Mouse (Mus musculus): Measurements from ENCODE around the gene Mettl17. TPM values are rescaled to one million over a fixed set of nuclear protein-coding genes. Genes with fewer than 3 reads are reported as not detected.
A peak's percentile ranks its signal among the peaks of the same experiment; 100 is the strongest.
"Not testable (repeated sequence)": the region's sequence is repeated elsewhere in the genome, so short reads cannot be mapped to it uniquely, and the experiment has no call there.

The Mettl17 gene
- 10 to 100 TPM in 3 of 4 experiments, 1 to 10 TPM in 1; 8.6 to 14.7 (median 12.3) TPM for total RNA-seq (2022)

DNA sequence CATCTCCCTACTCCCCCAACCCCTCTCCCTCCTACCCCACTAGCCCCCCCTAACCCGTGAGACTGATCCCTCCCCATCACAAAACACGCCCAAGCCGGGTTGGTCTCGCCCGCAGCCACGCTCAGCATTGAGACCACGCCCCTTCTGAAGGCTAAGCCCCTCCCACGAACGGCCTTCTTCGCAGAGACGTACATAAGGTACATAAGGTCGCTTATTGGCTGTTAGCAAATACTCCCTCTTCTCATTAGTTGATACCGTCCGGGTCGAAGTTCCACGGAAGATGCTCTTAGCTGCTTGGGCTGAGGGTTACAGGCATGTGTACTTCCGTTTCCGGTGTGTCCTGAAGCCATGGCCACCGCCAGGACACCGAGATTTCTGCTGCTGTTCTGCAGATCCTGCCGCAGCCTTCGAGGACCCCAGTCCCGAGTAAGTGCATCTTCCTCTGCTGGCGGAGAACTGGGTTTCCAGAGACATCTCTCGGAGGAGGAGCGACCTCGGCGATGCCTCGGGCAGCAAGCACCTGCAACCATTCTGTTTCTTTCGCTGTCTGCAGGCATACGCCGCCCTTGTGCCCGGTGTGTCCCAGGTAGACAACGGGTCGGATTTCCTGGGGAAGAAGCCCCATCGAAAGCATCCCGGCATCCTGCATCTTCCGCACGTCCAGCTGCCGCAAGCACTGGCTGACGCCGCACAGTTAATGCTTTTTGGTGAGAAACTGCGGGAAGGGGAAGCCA lies at the start of gene Mettl17:
Mettl17 (plus strand) TSS at position 245 of the 734 bp plus-strand sequence.
- DNase-seq (ENCODE audit: low spot score in 2 of 2) = peak; percentile 89 to 92

DNA sequence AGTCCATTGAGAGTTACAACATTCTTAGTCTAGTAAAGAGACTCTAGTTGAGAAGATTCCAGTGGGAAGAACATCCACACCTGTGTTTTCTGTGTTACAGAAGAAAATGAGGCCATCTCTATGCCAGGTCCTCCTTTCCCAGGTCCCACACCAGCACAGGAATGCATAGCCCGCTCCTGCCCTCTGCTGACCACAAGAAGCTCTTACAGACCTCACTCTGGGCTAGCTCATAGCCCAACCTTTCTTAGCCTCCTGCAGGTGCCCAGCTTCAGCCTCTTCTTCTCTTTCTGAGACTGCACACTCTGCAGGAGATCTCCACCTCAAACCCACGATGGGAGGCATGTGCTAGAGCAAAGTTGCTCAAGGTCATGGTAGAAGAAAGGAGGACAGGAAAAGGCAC lies 46.2 kb upstream of the Mettl17 start:
- DNase-seq (ENCODE audit: low spot score in 2 of 2) = not testable (repeated sequence)

DNA sequence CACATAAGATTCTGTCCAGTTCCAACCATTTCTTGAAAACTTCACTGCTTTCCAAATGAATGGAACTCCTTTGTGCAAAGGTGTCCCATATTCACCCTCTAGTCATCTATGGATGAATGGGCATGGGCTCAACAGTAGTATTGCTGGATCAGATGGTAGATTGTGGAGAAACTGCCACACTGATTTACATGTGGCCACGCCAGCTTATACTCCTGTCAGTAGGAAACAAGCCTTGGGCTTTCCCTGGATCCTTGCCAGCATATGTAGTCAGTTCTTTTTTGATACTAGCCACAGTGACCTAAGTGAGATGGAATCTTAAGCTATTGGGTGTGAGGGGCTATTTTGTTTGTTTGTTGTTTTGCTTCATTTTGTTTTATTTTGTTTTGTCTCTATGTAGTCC lies 42.4 kb upstream of the Mettl17 start:
- no peak for DNase-seq (ENCODE audit: low spot score in 2 of 2)

DNA sequence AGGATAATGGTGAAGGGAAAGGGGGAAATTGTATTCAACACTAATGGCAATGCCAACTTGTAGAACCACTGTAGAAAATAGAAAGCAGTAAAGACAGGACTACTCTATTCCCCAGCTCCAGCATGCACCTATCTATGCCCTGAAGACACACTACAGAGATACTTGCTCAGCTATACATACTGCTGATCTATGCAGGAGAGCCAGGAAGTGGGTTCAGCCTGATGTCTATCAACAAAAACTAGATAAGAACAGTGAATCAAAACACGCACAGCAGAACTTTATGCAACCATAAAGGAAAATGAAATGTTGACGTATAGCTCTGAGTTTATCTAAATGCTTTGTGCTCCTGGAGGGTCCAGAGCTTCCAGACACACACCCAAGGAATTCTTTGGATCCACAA lies 41.9 kb upstream of the Mettl17 start:
- no peak for DNase-seq (ENCODE audit: low spot score in 2 of 2)

DNA sequence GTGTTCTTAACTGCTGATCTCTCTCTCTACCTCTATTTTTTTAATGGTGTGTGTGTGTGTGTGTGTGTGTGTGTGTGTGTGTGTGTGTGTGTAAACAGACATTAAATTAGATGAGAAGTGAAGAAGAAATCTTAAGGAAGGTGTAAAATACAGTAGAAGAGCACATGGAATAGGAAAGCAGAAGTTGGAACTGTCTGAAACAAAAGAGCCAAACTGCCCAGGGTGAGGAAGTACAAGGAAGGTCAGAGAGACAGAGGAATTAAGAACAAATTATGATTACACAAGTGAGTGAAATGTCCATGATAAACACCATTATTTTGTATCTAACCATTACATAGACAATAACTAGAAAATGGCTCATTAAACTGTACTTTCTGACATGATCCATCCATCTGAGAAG lies 40.8 kb upstream of the Mettl17 start:
- DNase-seq (ENCODE audit: low spot score in 2 of 2) = no peak

DNA sequence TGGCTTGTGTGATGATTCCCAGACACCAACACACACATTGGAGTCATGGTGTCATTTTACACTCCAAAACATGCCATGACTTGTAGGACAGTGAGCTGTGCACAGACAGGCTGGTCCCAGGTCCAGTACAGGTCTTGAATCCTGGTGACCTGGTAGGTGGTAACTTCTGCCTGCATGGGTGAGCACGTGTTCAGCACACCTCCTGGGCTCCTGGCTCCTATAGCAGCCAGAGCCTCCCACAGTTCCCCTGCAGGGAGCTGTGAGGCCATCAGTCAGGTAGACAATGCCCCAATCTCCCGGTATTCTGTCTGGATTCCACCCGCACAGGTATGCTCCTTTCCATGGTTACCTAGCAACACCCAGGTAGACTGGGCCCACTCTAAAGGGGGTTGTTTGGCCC lies 38.1 kb upstream of the Mettl17 start:
- no peak for DNase-seq (ENCODE audit: low spot score in 2 of 2)

DNA sequence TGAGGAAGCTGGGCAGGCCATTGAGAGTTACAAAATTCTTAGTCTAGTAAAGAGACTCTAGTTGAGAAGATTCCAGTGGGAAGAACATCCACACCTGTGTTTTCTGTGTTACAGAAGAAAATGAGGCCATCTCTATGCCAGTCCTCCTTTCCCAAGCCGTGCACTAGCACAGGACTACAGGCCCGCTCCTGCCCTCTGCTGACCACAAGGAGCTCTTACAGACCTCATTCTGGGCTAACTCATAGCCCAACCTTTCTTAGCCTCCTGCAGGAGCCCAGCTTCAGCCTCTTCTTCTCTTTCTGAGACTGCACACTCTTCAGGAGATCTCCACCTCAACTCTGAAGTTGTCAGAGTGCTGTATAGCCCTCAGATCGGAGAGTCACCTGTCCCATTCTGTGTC lies 33.6 kb upstream of the Mettl17 start:
- not testable (repeated sequence) for DNase-seq (ENCODE audit: low spot score in 2 of 2)

DNA sequence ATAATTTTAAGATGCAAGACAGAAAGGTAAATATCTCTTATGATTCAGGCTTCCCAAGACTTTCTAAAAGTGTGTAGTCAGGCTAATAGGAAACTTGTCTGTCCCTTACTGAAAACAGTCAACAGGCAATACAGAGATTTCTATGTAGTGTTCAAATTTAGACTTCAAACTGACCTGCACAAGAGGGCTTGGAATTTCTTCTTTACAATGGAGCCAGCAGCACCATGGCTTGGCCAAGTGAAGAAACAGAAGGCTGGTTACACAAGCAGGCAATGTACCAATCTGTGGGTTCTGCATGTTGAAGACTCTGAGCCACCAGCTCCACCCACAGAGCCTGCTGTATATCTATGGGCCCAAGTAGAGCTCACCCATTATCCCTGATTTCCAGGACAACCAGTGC lies 31.2 kb upstream of the Mettl17 start, which contains the start of gene Ear6:
Ear6 (plus strand) TSS at position 301 of the 400 bp plus-strand sequence.
- DNase-seq (ENCODE audit: low spot score in 2 of 2) = no peak

DNA sequence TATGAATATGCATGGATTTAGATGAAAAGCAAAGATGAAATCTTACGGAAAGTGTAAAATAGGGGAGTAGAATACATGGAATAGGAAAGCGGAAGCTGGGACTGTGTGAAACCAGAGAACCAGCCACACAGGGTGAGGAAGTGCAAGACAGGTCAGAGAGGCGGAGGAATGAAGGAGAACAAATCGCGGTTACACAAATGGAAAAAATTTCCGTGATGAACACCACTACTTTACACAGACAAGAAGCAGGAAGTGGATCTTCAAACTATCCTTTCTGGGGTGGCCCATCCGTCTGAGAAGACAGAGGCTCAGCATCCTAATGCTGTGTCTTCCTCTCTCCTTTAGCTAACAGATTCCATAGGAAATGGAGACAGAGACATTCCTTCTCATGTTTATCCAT lies 29.4 kb upstream of the Mettl17 start:
- DNase-seq (ENCODE audit: low spot score in 2 of 2) = not testable (repeated sequence)

DNA sequence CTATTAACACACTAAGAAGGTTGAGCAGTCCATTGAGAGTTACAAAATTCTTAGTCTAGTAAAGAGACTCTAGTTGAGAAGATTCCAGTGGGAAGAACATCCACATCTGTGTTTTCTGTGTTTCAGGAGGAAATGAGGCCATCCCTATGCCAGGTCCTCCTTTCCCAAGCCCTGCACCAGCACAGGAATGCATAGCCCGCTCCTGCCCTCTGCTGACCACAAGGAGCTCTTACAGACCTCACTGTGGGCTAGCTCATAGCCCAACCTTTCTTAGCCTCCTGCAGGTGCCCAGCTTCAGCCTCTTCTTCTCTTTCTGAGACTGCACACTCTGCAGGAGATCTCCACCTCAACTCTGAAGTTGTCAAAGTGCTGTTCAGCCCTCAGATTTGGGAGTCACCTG lies 21.0 kb upstream of the Mettl17 start:
- not testable (repeated sequence) for DNase-seq (ENCODE audit: low spot score in 2 of 2)

DNA sequence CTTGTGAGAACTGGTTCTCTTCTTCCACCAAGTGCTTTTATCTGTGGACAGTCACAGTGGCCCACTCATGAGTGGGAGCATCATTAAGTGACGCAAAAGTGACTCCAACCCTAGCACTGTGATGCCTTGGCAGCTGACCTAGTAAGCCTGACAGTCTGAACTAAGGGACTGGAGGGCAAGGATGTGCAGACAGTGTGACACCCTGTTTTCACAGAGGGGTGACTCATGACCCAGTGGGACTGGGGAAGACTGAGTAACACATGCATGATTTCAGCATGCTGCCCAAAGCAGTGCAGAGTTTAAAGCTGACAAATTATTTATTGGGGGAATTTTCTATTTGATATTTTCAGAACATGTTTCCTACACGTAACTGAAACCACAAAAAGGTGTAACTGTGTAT lies 13.9 kb upstream of the Mettl17 start:
- no peak for DNase-seq (ENCODE audit: low spot score in 2 of 2)

DNA sequence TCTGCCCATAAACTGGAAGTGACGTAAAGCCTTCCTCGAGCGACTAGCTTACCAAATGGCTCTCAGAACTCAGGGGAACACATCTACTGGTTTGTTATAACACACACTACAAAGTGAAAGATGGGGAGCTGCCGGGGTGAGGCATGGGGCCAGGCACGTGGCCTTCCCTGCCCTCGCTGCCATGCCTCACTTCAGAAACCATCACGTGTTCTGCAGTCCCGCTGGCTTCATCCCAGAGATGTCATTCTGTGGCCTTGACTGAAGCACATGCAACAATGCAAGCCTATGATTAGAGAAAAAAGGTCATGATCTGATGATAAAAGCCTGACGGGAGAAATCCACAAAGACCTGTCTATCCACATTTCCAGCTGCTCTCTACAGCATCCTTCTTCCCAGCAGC lies 12.9 kb upstream of the Mettl17 start:
- no peak for DNase-seq (ENCODE audit: low spot score in 2 of 2)

DNA sequence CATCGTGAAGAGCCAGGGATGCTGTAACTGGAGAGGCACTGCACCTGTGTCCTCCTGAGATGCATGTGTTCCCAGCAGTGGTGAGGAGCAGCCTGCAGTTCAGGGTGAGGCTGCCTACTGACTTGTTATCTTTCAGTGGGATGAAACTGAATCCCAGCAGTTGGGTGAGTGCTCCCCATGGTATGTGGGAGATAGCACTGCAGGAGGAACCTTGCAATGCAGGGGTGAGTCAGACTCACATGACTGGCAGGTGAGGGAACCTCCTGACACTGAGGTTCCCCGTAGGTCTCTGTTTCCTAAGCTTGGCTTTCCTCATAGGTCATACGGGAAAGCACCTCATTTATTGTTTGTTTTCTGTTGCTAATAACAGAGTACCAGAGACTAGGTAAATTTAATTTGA lies 7.1 kb upstream of the Mettl17 start:
- no peak for DNase-seq (ENCODE audit: low spot score in 2 of 2)

DNA sequence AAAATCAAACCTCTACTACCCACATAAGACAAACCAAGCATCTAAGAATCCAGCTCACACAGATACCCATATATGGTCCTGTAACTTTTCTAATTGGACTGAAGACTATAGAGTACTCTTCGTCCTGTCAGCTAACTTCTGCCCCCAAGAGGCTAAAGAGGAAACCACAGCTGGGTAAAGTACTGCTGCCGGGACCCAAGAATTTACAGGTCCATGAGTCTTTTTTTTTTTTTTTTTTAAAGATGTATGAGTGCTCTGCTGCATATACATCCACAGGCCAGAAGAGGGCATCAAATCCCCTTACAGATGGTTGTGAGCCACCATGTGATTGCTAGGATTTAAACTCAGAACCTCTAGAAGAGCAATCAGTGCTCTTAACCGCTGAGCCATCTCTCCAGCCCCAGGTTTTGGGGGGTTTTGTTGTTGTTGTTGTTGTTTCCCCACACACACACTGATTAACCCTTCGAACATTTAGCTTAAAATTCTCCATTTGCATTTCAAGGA lies 1.1 kb upstream of the Mettl17 start:
- DNase-seq (ENCODE audit: low spot score in 2 of 2) = peak; percentile 37 to 50

DNA sequence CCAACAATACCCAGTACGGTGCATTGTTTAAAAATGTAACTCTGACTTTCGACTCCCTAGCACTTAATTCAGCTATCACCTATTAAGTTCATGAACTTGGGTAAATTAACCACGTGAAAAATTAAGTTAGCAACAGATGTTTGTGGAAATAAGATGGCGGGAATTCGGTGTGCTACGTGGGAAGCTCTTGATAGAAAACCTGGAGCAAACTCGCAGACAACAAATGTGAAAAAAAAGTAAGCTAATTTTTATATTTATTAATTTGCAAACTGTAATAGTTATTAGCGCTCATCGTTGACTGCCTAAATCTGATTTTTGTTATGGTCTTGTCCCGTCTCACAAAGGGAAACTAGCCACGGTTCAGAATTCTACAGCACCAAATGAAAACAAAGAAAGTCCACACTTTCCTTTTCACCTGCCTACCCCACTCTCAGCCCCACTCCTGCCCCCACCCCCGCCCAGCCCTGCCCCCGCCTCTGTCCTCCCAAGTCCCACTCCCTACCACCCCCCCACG lies 554 bp upstream of the Mettl17 start:
- no peak for DNase-seq (ENCODE audit: low spot score in 2 of 2)

DNA sequence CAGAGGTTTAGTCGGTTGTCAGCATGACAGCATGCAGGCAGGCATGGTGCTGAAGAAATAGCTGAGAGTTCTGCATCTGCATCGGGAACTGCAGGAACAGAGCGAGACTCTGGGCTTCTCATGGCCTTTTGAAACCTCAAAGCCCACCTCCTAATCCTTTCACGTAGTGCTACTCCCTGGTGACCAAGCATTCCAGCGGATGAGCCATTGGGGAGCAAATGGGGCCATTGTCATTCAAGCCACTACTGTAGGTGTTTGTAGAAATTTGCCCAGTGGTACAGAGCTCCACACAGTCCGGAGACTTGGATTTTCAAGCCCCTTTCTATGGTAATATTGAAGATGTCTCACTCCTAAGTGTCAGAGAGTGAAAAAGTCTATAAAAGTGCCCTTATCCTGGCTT lies 1.4 kb downstream of the Mettl17 start:
- no peak for DNase-seq (ENCODE audit: low spot score in 2 of 2)

DNA sequence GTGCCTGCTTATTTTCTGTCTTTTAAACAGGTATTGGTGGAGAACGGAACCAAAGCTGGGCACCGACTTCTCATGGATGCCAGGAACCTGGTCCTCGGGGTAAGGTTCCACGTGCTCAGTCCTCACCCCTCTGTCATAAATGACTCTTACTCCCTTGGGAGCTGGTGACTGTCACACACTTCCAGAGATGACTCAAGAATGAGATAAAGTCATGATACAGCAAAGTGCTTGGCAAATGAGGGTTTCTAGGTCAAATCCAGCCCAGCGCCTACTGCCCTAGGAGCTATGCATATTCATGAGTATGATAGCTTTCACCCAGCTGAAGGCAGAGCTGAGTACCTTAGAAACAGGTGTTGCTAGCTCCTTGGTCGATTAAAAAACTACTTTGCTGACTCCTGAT lies 5.2 kb downstream of the Mettl17 start:
- no peak for DNase-seq (ENCODE audit: low spot score in 2 of 2)

DNA sequence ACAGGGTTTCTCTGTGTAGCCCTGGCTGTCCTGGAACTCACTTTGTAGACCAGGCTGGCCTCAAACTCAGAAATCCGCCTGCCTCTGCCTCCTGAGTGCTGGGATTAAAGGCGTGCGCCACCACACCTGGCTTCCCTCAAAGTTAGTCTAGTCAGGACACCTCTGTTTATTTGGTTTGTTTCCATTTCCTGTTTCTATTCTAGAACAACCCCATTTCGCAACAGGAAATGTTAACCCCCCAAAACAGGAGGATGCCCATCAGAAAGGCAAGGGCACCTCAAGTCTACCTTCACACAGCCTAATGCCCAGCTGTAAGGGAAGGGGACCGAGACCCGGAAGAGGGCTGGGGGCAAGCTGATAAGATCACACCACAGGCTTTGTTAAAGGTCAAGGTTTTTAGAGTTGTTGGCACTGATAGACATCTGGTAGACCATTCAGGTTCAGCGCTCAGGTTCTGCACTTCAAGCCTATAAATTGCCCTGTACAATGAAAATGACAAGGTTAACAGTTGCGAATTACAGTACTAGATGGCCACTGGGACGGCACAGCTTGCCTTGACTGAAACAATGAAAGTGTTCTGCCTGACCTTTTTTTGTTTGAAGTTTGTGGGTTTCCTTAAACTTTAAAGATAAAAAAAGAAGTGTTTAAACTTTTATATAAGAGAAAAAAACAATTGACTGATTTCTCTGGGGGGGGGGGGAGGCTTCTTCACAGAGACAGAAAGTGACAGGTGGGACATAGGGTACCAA lies 7.7 kb downstream of the Mettl17 start, which contains the start of gene Slc39a2:
Slc39a2 (plus strand) TSS at position 699 of the 749 bp plus-strand sequence.
- no peak for DNase-seq (ENCODE audit: low spot score in 2 of 2)

DNA sequence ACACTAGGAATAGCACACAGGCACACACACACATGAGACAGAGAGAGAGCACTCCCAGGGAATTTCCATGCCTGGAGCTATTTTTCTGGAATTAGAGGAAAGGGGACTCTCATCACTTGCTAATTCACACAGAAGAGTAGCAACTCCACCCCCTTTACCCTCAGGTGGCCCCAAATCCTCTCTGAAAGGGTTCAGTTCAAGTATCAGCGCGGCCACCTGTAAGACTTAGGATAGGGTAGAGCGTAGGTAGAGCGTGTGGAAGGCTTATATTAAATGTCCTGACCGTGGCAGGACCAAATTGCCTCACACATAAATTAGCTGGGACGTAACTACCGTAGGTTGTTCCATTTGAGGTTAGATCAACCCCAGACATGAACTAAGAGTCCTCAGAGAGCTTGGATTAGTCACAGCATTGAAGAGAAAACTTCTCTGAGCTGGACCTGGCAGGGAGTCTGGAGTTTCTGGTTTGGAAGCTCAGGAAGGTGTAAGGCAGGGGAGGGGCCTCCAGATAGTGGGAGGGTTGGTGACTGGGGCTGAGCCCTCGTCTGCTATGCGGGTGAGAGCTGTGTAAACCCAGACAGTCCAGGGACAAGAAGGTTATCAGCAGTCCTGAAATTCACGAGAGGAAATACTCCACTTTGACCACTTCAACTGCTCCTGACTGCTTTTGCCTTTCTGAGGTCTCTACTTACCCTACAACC lies 8.6 kb downstream of the Mettl17 start:
- no peak for DNase-seq (ENCODE audit: low spot score in 2 of 2)

DNA sequence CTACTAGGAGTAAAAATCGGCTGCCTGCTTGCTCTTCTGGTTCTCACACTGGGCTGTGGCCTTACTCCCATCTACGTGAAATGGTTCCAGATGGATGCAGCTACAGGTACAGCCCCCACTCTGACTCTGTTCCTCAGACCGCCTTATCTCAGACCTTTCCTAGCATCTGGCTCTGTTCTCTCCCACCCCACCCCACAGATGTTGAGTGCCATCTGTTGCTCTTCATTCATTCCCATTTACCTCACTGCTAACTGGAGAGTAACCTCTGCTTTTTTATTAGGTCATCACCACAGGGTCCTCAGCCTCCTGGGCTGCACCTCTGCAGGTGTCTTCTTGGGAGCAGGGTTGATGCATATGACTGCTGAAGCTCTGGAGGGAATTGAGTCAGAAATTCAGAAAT lies 9.2 kb downstream of the Mettl17 start:
- DNase-seq (ENCODE audit: low spot score in 2 of 2) = no peak

DNA sequence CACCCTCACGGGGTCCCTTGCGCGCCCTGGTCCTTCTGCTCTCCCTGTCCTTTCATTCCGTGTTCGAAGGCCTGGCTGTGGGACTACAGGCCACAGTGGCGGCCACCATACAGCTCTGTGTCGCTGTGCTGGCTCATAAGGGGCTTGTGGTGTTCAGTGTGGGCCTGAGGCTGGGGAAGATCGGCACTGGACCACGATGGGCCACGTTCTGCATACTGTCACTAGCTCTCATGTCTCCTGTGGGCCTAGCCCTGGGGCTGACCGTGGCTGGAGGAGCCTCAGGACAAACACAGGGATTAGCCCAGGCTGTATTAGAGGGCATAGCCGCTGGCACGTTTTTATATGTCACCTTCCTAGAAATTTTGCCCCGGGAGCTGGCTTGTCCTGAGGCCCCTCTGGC lies 10.4 kb downstream of the Mettl17 start:
- no peak for DNase-seq (ENCODE audit: low spot score in 2 of 2)

DNA sequence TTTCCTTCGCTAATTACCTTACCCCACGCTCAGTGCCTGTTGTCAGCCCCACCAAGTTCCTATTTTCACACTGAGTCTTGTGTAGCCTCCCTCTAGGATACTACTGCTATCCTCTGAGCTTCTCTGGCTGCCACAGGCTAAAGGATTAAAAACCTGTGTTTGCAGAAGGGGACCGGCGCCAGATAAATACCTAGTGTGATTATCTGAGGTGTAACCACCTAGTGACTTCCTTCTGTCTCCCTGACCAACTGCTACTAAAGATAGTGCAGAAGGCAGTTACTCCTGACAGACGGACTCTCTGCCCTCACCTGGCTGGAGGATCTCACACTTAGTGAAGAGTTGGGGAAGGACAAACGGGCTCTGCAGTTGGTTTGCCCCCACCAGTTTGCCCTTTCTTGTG lies 11.4 kb downstream of the Mettl17 start:
- DNase-seq (ENCODE audit: low spot score in 2 of 2) = no peak
